Mouse (Mus musculus) gastrocnemius, postnatal 36 days (tissue): Measurements from ENCODE around the gene Cdhr2. TPM values are rescaled to one million over a fixed set of nuclear protein-coding genes. Genes with fewer than 3 reads are reported as not detected.

ENCODE experiments used
- DNase-seq, 2 experiments: peaks; one replicate each; pipeline ENCODE4 v3.0.0; 2022
- intact Hi-C: fragments of 180-260 bp; cut with DNase I; formaldehyde crosslinking; loops from one replicate; pipeline ENCODE4 v1.15.1; 2025
- total RNA-seq, 2 experiments: library from RNA; stranded (reverse); gene quantifications; 2 replicates each; pipeline ENCODE4 v1.2.3; 2021

Cdhr2 gene
- total RNA-seq, 2 experiments from 2014 or later = not detected

GRCm38 (mm10) chr13:54767012-54767411 lies 65.8 kb downstream of the Cdhr2 start:
- DNase-seq = no peak
- intact Hi-C loops = no loop called here

GRCm38 (mm10) chr13:54780592-54780991 lies 79.3 kb downstream of the Cdhr2 start:
- intact Hi-C loops = no loop called here
- no peak for DNase-seq

- no peak for DNase-seq
- intact Hi-C loops = no loop called here
Observed at GRCm38 (mm10) chr13:54781086-54781485, 79.8 kb downstream of the Cdhr2 start.

GRCm38 (mm10) chr13:54783235-54783634 lies 82.0 kb downstream of the Cdhr2 start:
- no peak for DNase-seq
- intact Hi-C loops = no loop called here

GRCm38 (mm10) chr13:54783698-54784097 lies 82.4 kb downstream of the Cdhr2 start, which contains the start of gene Eif4e1b:
TSS of gene Eif4e1b (plus strand) at chr13:54783998.
- intact Hi-C loops = no loop called here
- no peak for DNase-seq

Other genes starting within 250 kb of the Cdhr2 start
- 10 to 100 TPM; 12.9 to 13.7 TPM for gene Thoc3, start 232.6 kb upstream of the Cdhr2 start, total RNA-seq
- 1 to 10 TPM; 1.6 to 3.4 TPM for gene Simc1, start 197.7 kb upstream of the Cdhr2 start, total RNA-seq
- gene 4833439L19Rik, start 136.0 kb upstream of the Cdhr2 start, total RNA-seq = 100 to 1,000 TPM; 171 to 180 TPM
- 1 to 10 TPM; 2.5 to 3.0 TPM for gene Arl10, start 126.4 kb upstream of the Cdhr2 start, total RNA-seq
- gene Nop16, start 111.4 kb upstream of the Cdhr2 start, total RNA-seq = 10 to 100 TPM; 17.7 to 17.9 TPM
- 100 to 1,000 TPM; 145 to 149 TPM for gene Higd2a, start 111.3 kb upstream of the Cdhr2 start, total RNA-seq
- gene Cltb, start 90.1 kb upstream of the Cdhr2 start, total RNA-seq = 100 to 1,000 TPM; 132 to 139 TPM
- 10 to 100 TPM; 10.5 to 13.8 TPM for gene Faf2, start 79.7 kb upstream of the Cdhr2 start, total RNA-seq
- gene Rnf44, start 7.6 kb upstream of the Cdhr2 start, total RNA-seq = 10 to 100 TPM; 21.7 to 27.2 TPM
- gene Gprin1, start 48.4 kb downstream of the Cdhr2 start, total RNA-seq = not detected
- not detected for gene Sncb, start 65.1 kb downstream of the Cdhr2 start, total RNA-seq
- not detected for gene Eif4e1b, start 82.5 kb downstream of the Cdhr2 start, total RNA-seq
- 10 to 100 TPM; 16.3 to 23.4 TPM for gene Tspan17, start 87.9 kb downstream of the Cdhr2 start, total RNA-seq
- gene Unc5a, start 247.9 kb downstream of the Cdhr2 start, total RNA-seq = 1 to 10 TPM; 7.1 to 8.6 TPM